Mouse (Mus musculus): Measurements from ENCODE around the gene Fam131b. TPM values are rescaled to one million over a fixed set of nuclear protein-coding genes. Genes with fewer than 3 reads are reported as not detected.

Gene Fam131b
- polyA plus RNA-seq, 1 experiment, result 0.24 TPM

DNA sequence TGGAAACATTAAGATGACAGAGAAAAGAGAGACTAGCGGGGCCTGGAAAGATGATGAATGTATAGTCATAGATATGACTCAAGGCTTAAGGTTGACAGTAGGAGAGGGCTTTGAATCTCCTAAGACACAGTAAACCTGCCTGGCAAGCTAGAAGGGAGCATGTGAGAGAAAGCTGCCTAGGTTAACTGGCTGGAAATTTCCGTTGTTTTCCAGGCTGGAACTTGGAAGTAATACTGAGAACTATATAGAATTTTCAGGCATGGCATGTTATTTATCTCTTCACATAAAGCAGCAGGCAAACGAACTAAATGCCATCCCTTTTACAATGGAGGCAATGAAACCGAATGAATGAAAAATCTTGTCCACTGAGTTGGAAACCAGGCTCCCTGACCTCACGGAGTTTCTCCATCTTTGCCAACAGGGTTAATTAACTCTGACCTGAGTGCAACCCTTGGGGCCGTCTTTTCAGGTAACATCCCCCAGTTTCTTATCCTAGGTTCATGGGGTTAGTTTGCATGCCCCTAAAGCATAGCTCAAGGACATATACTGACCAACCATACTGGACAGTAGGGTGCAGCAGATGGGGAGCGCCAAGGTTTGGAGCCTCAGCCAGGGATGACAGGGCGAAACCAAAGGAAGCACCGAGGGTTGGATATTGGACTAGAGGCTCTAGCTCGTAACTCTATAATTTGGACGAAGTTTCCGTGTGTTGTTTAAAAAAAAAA, 24.0 kb upstream of the Fam131b start:
- 61% methylated on average over 12 of the region's 12 CpGs for WGBS

GRCm38 (mm10) chr6:42344255-42344654, 19.8 kb upstream of the Fam131b start:
- TF ChIP-seq POLR2A (IDR thresholded peaks at IDR 0.05; ENCODE audit: control insufficient read depth, extremely low read depth, insufficient read depth, low read length, poor library complexity) (no peak), CTCF (IDR thresholded peaks at IDR 0.05; ENCODE audit: borderline replicate concordance, control insufficient read depth, extremely low read depth, insufficient read depth, low read length, poor library complexity) (no peak)
- DNase-seq, result no peak
- H3K4me3 ChIP-seq (ENCODE audit: control insufficient read depth, insufficient read depth, low read length), result no peak overlapping the region
- WGBS, result 50% methylated on average over 1 of the region's 1 CpGs
- H3K4me1 ChIP-seq (replicated peaks; ENCODE audit: control insufficient read depth, insufficient read depth, low read length), result peaks cover 23% of the 10 kb centered on the region
- no peaks in the 10 kb centered on the region for H3K36me3 ChIP-seq (ENCODE audit: control insufficient read depth, insufficient read depth, low read length)
- peak overlapping the region; percentile 98 for H3K27ac ChIP-seq (ENCODE audit: control insufficient read depth, insufficient read depth, low read length)
- H3K27me3 ChIP-seq (ENCODE audit: control insufficient read depth, insufficient read depth, low read length), result no peaks in the 10 kb centered on the region

More for the DNA sequence above, 24.0 kb upstream of the Fam131b start:
- Histone ChIP-seq H3K4me1 (replicated peaks; ENCODE audit: control insufficient read depth, insufficient read depth, low read length) (peaks cover 39% of the 10 kb centered on the region), H3K27ac (ENCODE audit: control insufficient read depth, insufficient read depth, low read length) (no peak overlapping the region), H3K4me3 (ENCODE audit: control insufficient read depth, insufficient read depth, low read length) (no peak overlapping the region), H3K36me3 (ENCODE audit: control insufficient read depth, insufficient read depth, low read length) (no peaks in the 10 kb centered on the region), H3K27me3 (ENCODE audit: control insufficient read depth, insufficient read depth, low read length) (no peaks in the 10 kb centered on the region)
- no peak for DNase-seq
- no peak for TF ChIP-seq CTCF (IDR thresholded peaks at IDR 0.05; ENCODE audit: borderline replicate concordance, control insufficient read depth, extremely low read depth, insufficient read depth, low read length, poor library complexity)
- TF ChIP-seq POLR2A (IDR thresholded peaks at IDR 0.05; ENCODE audit: control insufficient read depth, extremely low read depth, insufficient read depth, low read length, poor library complexity), result no peak

- H3K4me3 ChIP-seq (ENCODE audit: control insufficient read depth, insufficient read depth, low read length), result no peak overlapping the region
- peak overlapping the region; percentile 98 for H3K27ac ChIP-seq (ENCODE audit: control insufficient read depth, insufficient read depth, low read length)
- H3K4me1 ChIP-seq (replicated peaks; ENCODE audit: control insufficient read depth, insufficient read depth, low read length), result peaks cover 18% of the 10 kb centered on the region
- no peaks in the 10 kb centered on the region for H3K27me3 ChIP-seq (ENCODE audit: control insufficient read depth, insufficient read depth, low read length)
- no peaks in the 10 kb centered on the region for H3K36me3 ChIP-seq (ENCODE audit: control insufficient read depth, insufficient read depth, low read length)
- 0 out of 2 replicates have a peak, but pooled peaks have one; percentile 27 for TF ChIP-seq POLR2A (IDR thresholded peaks at IDR 0.05; ENCODE audit: control insufficient read depth, extremely low read depth, insufficient read depth, low read length, poor library complexity)
- TF ChIP-seq CTCF (IDR thresholded peaks at IDR 0.05; ENCODE audit: borderline replicate concordance, control insufficient read depth, extremely low read depth, insufficient read depth, low read length, poor library complexity), result 0 out of 2 replicates have a peak, but pooled peaks have one; percentile 15
- peak; percentile 71 for DNase-seq
- WGBS, result 15% methylated on average over 9 of the region's 9 CpGs
Observed at GRCm38 (mm10) chr6:42343361-42344120, 19.1 kb upstream of the Fam131b start.

DNA sequence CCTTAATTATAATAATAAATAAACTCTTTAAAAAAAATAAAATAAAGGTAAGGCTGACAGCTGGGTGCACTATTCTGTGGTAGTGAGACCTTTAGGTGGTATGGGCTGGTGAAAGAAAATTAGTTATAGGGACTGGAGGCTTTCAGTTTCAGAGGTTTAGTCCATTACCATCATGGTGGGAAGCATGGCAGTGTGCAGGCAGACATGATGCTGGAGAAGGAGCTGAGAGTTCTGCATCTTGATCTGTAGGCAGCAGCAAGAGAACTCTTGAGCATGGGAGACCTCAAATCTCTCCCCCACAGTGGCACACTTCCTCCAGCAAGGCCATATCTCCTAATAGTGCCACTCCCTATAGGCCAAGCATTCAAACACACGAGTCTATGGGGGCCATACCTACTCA, 17.7 kb upstream of the Fam131b start:
- H3K4me3 ChIP-seq (ENCODE audit: control insufficient read depth, insufficient read depth, low read length), result no peak overlapping the region
- no peaks in the 10 kb centered on the region for H3K36me3 ChIP-seq (ENCODE audit: control insufficient read depth, insufficient read depth, low read length)
- peaks cover 18% of the 10 kb centered on the region for H3K4me1 ChIP-seq (replicated peaks; ENCODE audit: control insufficient read depth, insufficient read depth, low read length)
- peak overlapping the region; percentile 61 for H3K27ac ChIP-seq (ENCODE audit: control insufficient read depth, insufficient read depth, low read length)
- 85% methylated on average over 1 of the region's 1 CpGs for WGBS
- TF ChIP-seq POLR2A (IDR thresholded peaks at IDR 0.05; ENCODE audit: control insufficient read depth, extremely low read depth, insufficient read depth, low read length, poor library complexity) (no peak), CTCF (IDR thresholded peaks at IDR 0.05; ENCODE audit: borderline replicate concordance, control insufficient read depth, extremely low read depth, insufficient read depth, low read length, poor library complexity) (no peak)
- no peaks in the 10 kb centered on the region for H3K27me3 ChIP-seq (ENCODE audit: control insufficient read depth, insufficient read depth, low read length)
- no peak for DNase-seq

DNA sequence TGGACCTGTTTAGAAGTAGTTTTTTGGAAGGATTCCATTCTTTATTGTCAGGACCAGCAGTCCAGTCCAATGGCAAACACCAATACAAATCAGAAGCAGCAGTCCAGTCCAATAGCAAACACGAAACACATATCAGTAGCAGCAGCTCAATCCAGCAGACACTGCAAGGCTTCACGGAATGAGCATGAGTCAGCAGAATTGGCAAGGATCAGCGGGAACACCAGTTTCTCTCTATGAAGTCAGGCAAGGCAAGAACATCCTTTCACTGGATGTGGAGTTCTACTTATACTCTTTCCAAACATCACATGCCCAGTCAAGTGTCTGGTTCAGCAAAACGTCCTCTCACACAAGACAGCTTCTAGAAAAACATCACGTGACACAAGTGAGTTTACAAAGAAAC, 15.5 kb upstream of the Fam131b start:
- Histone ChIP-seq H3K4me1 (replicated peaks; ENCODE audit: control insufficient read depth, insufficient read depth, low read length) (peaks cover 18% of the 10 kb centered on the region), H3K27me3 (ENCODE audit: control insufficient read depth, insufficient read depth, low read length) (no peaks in the 10 kb centered on the region), H3K36me3 (ENCODE audit: control insufficient read depth, insufficient read depth, low read length) (no peaks in the 10 kb centered on the region), H3K4me3 (ENCODE audit: control insufficient read depth, insufficient read depth, low read length) (no peak overlapping the region), H3K27ac (ENCODE audit: control insufficient read depth, insufficient read depth, low read length) (no peak overlapping the region)
- WGBS, result 90% methylated on average over 5 of the region's 5 CpGs
- TF ChIP-seq CTCF (IDR thresholded peaks at IDR 0.05; ENCODE audit: borderline replicate concordance, control insufficient read depth, extremely low read depth, insufficient read depth, low read length, poor library complexity) (no peak), POLR2A (IDR thresholded peaks at IDR 0.05; ENCODE audit: control insufficient read depth, extremely low read depth, insufficient read depth, low read length, poor library complexity) (no peak)
- DNase-seq, result no peak

DNA sequence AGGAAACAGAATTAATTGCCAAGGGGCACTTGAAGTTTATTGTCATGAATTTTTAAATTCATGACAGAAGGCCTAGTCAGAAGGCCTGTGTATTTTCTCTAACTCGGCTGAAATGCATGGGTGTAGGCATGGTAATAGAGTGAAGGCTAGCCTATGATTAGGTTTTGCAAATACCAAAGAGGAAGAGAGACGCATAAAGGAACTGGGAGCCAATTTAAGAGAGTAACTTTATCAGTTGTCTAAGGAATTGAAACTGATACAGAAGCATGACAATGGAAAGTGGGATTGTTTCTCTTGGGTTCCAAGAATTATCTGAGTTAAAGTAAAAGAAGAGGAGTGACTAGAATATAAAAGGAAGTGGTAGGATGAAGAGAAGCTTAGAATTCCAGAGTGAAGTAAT, 14.7 kb upstream of the Fam131b start:
- 94% methylated on average over 2 of the region's 2 CpGs for WGBS
- no peak for DNase-seq
- no peak overlapping the region for H3K27ac ChIP-seq (ENCODE audit: control insufficient read depth, insufficient read depth, low read length)
- H3K36me3 ChIP-seq (ENCODE audit: control insufficient read depth, insufficient read depth, low read length), result no peaks in the 10 kb centered on the region
- H3K4me1 ChIP-seq (replicated peaks; ENCODE audit: control insufficient read depth, insufficient read depth, low read length), result peaks cover 13% of the 10 kb centered on the region
- no peak overlapping the region for H3K4me3 ChIP-seq (ENCODE audit: control insufficient read depth, insufficient read depth, low read length)
- H3K27me3 ChIP-seq (ENCODE audit: control insufficient read depth, insufficient read depth, low read length), result no peaks in the 10 kb centered on the region
- no peak for TF ChIP-seq POLR2A (IDR thresholded peaks at IDR 0.05; ENCODE audit: control insufficient read depth, extremely low read depth, insufficient read depth, low read length, poor library complexity)
- no peak for TF ChIP-seq CTCF (IDR thresholded peaks at IDR 0.05; ENCODE audit: borderline replicate concordance, control insufficient read depth, extremely low read depth, insufficient read depth, low read length, poor library complexity)
